Mouse (Mus musculus): ENCODE measurements around the gene Rgs19. TPM values are rescaled to one million over a fixed set of nuclear protein-coding genes. Genes with fewer than 3 reads are reported as not detected.

Gene Rgs19
- polyA plus RNA-seq, 1 experiment from 2014 or later: 66.3 TPM

GRCm38 (mm10) chr2:181714903-181715326, 21.1 kb upstream of the Rgs19 start, which contains the start of gene Oprl1:
TSS of gene Oprl1 (plus strand) at chr2:181715016.
- ATAC-seq (ENCODE audit: low read depth): peak; percentile 79
- peaks cover 11% of the 10 kb centered on the region for H3K36me3 ChIP-seq (ENCODE audit: control insufficient read depth, insufficient read depth, low read length)
- 4% methylated on average over 7 of the region's 7 CpGs for WGBS
- H3K27me3 ChIP-seq (ENCODE audit: control insufficient read depth, insufficient read depth, low read length): no peaks in the 10 kb centered on the region
- no peaks in the 10 kb centered on the region for H3K9me3 ChIP-seq (ENCODE audit: control insufficient read depth, low read length)
- H3K4me1 ChIP-seq (ENCODE audit: control insufficient read depth, insufficient read depth, low read length): peaks cover 27% of the 10 kb centered on the region
- peak within 1 kb of the TSS; percentile 76 for H3K4me2 ChIP-seq (ENCODE audit: low read depth, low read length)
- H3K27ac ChIP-seq (ENCODE audit: low read depth, low read length): peak within 1 kb of the TSS; percentile 86
- peak within 1 kb of the TSS; percentile 44 for H3K4me3 ChIP-seq (ENCODE audit: low read depth, low read length)
- peak within 1 kb of the TSS; percentile 55 for H3K9ac ChIP-seq (replicated peaks; ENCODE audit: low read depth, low read length)

GRCm38 (mm10) chr2:181713749-181714148, 20.0 kb upstream of the Rgs19 start:
- 50% methylated on average over 1 of the region's 1 CpGs for WGBS
- no peak overlapping the region for H3K4me3 ChIP-seq (ENCODE audit: low read depth, low read length)
- no peaks in the 10 kb centered on the region; the same call in 1 of the 2 replicates for H3K36me3 ChIP-seq (ENCODE audit: control insufficient read depth, insufficient read depth, low read length)
- ATAC-seq (ENCODE audit: low read depth): peak; percentile 74
- peak overlapping the region; percentile 86 for H3K27ac ChIP-seq (ENCODE audit: low read depth, low read length)
- H3K27me3 ChIP-seq (ENCODE audit: control insufficient read depth, insufficient read depth, low read length): no peaks in the 10 kb centered on the region
- H3K9me3 ChIP-seq (ENCODE audit: control insufficient read depth, low read length): no peaks in the 10 kb centered on the region
- H3K9ac ChIP-seq (replicated peaks; ENCODE audit: low read depth, low read length): peak overlapping the region; percentile 22; the same call in 1 of the 2 replicates
- peak overlapping the region; percentile 76; the same call in 1 of the 2 replicates for H3K4me2 ChIP-seq (ENCODE audit: low read depth, low read length)
- H3K4me1 ChIP-seq (ENCODE audit: control insufficient read depth, insufficient read depth, low read length): peaks cover 27% of the 10 kb centered on the region

GRCm38 (mm10) chr2:181706668-181707067, 12.9 kb upstream of the Rgs19 start:
- no peak for ATAC-seq (ENCODE audit: low read depth)
- WGBS: 40% methylated on average over 4 of the region's 4 CpGs

GRCm38 (mm10) chr2:181698241-181698640, 4.5 kb upstream of the Rgs19 start, which contains the start of gene Lkaaear1:
TSS of gene Lkaaear1 (minus strand) at chr2:181698442.
- H3K36me3 ChIP-seq (ENCODE audit: control insufficient read depth, insufficient read depth, low read length): no peaks in the 10 kb centered on the region
- H3K4me1 ChIP-seq (ENCODE audit: control insufficient read depth, insufficient read depth, low read length): peaks cover under 1% of the 10 kb centered on the region; the same call in 1 of the 2 replicates
- no peak for ATAC-seq (ENCODE audit: low read depth)
- WGBS: 56% methylated on average over 5 of the region's 5 CpGs
- H3K4me3 ChIP-seq (ENCODE audit: low read depth, low read length): no peak within 1 kb of the TSS
- no peak within 1 kb of the TSS for H3K27ac ChIP-seq (ENCODE audit: low read depth, low read length)
- H3K4me2 ChIP-seq (ENCODE audit: low read depth, low read length): no peak within 1 kb of the TSS
- no peaks in the 10 kb centered on the region for H3K9me3 ChIP-seq (ENCODE audit: control insufficient read depth, low read length)
- H3K9ac ChIP-seq (replicated peaks; ENCODE audit: low read depth, low read length): no peak within 1 kb of the TSS
- H3K27me3 ChIP-seq (ENCODE audit: control insufficient read depth, insufficient read depth, low read length): no peaks in the 10 kb centered on the region

More at GRCm38 (mm10) chr2:181706668-181707067, 12.9 kb upstream of the Rgs19 start:
- Histone ChIP-seq H3K9ac (replicated peaks; ENCODE audit: low read depth, low read length) (no peak overlapping the region), H3K4me2 (ENCODE audit: low read depth, low read length) (no peak overlapping the region), H3K9me3 (ENCODE audit: control insufficient read depth, low read length) (no peaks in the 10 kb centered on the region), H3K27ac (ENCODE audit: low read depth, low read length) (no peak overlapping the region), H3K4me1 (ENCODE audit: control insufficient read depth, insufficient read depth, low read length) (no peaks in the 10 kb centered on the region), H3K36me3 (ENCODE audit: control insufficient read depth, insufficient read depth, low read length) (no peaks in the 10 kb centered on the region), H3K4me3 (ENCODE audit: low read depth, low read length) (no peak overlapping the region), H3K27me3 (ENCODE audit: control insufficient read depth, insufficient read depth, low read length) (no peaks in the 10 kb centered on the region)

GRCm38 (mm10) chr2:181696801-181697420, 3.1 kb upstream of the Rgs19 start:
- H3K27me3 ChIP-seq (ENCODE audit: control insufficient read depth, insufficient read depth, low read length): no peaks in the 10 kb centered on the region
- no peak overlapping the region for H3K4me3 ChIP-seq (ENCODE audit: low read depth, low read length)
- no peak overlapping the region for H3K4me2 ChIP-seq (ENCODE audit: low read depth, low read length)
- no peak overlapping the region for H3K27ac ChIP-seq (ENCODE audit: low read depth, low read length)
- ATAC-seq (ENCODE audit: low read depth): no peak
- peaks cover 9% of the 10 kb centered on the region; the same call in 1 of the 2 replicates for H3K4me1 ChIP-seq (ENCODE audit: control insufficient read depth, insufficient read depth, low read length)
- no peaks in the 10 kb centered on the region for H3K9me3 ChIP-seq (ENCODE audit: control insufficient read depth, low read length)
- no peak overlapping the region for H3K9ac ChIP-seq (replicated peaks; ENCODE audit: low read depth, low read length)
- WGBS: 74% methylated on average over 33 of the region's 33 CpGs
- H3K36me3 ChIP-seq (ENCODE audit: control insufficient read depth, insufficient read depth, low read length): no peaks in the 10 kb centered on the region

- ATAC-seq (ENCODE audit: low read depth): no peak
- H3K36me3 ChIP-seq (ENCODE audit: control insufficient read depth, insufficient read depth, low read length): no peaks in the 10 kb centered on the region
- WGBS: 83% methylated on average over 1 of the region's 1 CpGs
Measured at GRCm38 (mm10) chr2:181695776-181696175, 2.0 kb upstream of the Rgs19 start.

GRCm38 (mm10) chr2:181694581-181694980, 804 bp upstream of the Rgs19 start:
- WGBS: 94% methylated on average over 3 of the region's 3 CpGs
- H3K27ac ChIP-seq (ENCODE audit: low read depth, low read length): no peak overlapping the region
- H3K4me3 ChIP-seq (ENCODE audit: low read depth, low read length): 0 out of 2 replicates have a peak overlapping the region, but pooled peaks have one; percentile 59
- ATAC-seq (ENCODE audit: low read depth): 0 out of 2 replicates have a peak, but pooled peaks have one; percentile 5
- H3K4me2 ChIP-seq (ENCODE audit: low read depth, low read length): peak overlapping the region; percentile 94; the same call in 1 of the 2 replicates
- no peak overlapping the region for H3K9ac ChIP-seq (replicated peaks; ENCODE audit: low read depth, low read length)
- no peaks in the 10 kb centered on the region for H3K27me3 ChIP-seq (ENCODE audit: control insufficient read depth, insufficient read depth, low read length)
- no peaks in the 10 kb centered on the region for H3K36me3 ChIP-seq (ENCODE audit: control insufficient read depth, insufficient read depth, low read length)
- H3K4me1 ChIP-seq (ENCODE audit: control insufficient read depth, insufficient read depth, low read length): peaks cover 9% of the 10 kb centered on the region; the same call in 1 of the 2 replicates
- no peaks in the 10 kb centered on the region for H3K9me3 ChIP-seq (ENCODE audit: control insufficient read depth, low read length)

More at GRCm38 (mm10) chr2:181695776-181696175, 2.0 kb upstream of the Rgs19 start:
- no peak overlapping the region for H3K27ac ChIP-seq (ENCODE audit: low read depth, low read length)
- no peaks in the 10 kb centered on the region for H3K9me3 ChIP-seq (ENCODE audit: control insufficient read depth, low read length)
- H3K9ac ChIP-seq (replicated peaks; ENCODE audit: low read depth, low read length): no peak overlapping the region
- no peak overlapping the region for H3K4me2 ChIP-seq (ENCODE audit: low read depth, low read length)
- no peak overlapping the region for H3K4me3 ChIP-seq (ENCODE audit: low read depth, low read length)
- no peaks in the 10 kb centered on the region for H3K27me3 ChIP-seq (ENCODE audit: control insufficient read depth, insufficient read depth, low read length)
- peaks cover 9% of the 10 kb centered on the region; the same call in 1 of the 2 replicates for H3K4me1 ChIP-seq (ENCODE audit: control insufficient read depth, insufficient read depth, low read length)

- no peak overlapping the region for H3K9ac ChIP-seq (replicated peaks; ENCODE audit: low read depth, low read length)
Measured at GRCm38 (mm10) chr2:181692304-181692703, 1.5 kb downstream of the Rgs19 start.

GRCm38 (mm10) chr2:181691571-181691970, 2.2 kb downstream of the Rgs19 start:
- Histone ChIP-seq H3K9ac (replicated peaks; ENCODE audit: low read depth, low read length) (no peak overlapping the region), H3K9me3 (ENCODE audit: control insufficient read depth, low read length) (no peaks in the 10 kb centered on the region), H3K4me1 (ENCODE audit: control insufficient read depth, insufficient read depth, low read length) (peaks cover 9% of the 10 kb centered on the region; the same call in 1 of the 2 replicates), H3K27ac (ENCODE audit: low read depth, low read length) (no peak overlapping the region), H3K4me2 (ENCODE audit: low read depth, low read length) (no peak overlapping the region), H3K4me3 (ENCODE audit: low read depth, low read length) (no peak overlapping the region), H3K27me3 (ENCODE audit: control insufficient read depth, insufficient read depth, low read length) (no peaks in the 10 kb centered on the region), H3K36me3 (ENCODE audit: control insufficient read depth, insufficient read depth, low read length) (peaks cover 21% of the 10 kb centered on the region; the same call in 1 of the 2 replicates)
- 88% methylated on average over 4 of the region's 4 CpGs for WGBS
- ATAC-seq (ENCODE audit: low read depth): no peak

More at GRCm38 (mm10) chr2:181692304-181692703, 1.5 kb downstream of the Rgs19 start:
- no peak overlapping the region for H3K27ac ChIP-seq (ENCODE audit: low read depth, low read length)
- no peaks in the 10 kb centered on the region for H3K27me3 ChIP-seq (ENCODE audit: control insufficient read depth, insufficient read depth, low read length)
- 94% methylated on average over 3 of the region's 3 CpGs for WGBS
- H3K4me3 ChIP-seq (ENCODE audit: low read depth, low read length): no peak overlapping the region
- ATAC-seq (ENCODE audit: low read depth): no peak
- H3K36me3 ChIP-seq (ENCODE audit: control insufficient read depth, insufficient read depth, low read length): peaks cover 17% of the 10 kb centered on the region; the same call in 1 of the 2 replicates
- H3K9me3 ChIP-seq (ENCODE audit: control insufficient read depth, low read length): no peaks in the 10 kb centered on the region
- peak overlapping the region; percentile 94; the same call in 1 of the 2 replicates for H3K4me2 ChIP-seq (ENCODE audit: low read depth, low read length)
- H3K4me1 ChIP-seq (ENCODE audit: control insufficient read depth, insufficient read depth, low read length): peaks cover 9% of the 10 kb centered on the region; the same call in 1 of the 2 replicates
